Mouse (Mus musculus): ENCODE results near the gene Kcnc3. TPM values are rescaled to one million over a fixed set of nuclear protein-coding genes. Genes with fewer than 3 reads are reported as not detected.

Kcnc3 gene
- polyA plus RNA-seq, 1 experiment from 2014 or later: 2.3 TPM

DNA sequence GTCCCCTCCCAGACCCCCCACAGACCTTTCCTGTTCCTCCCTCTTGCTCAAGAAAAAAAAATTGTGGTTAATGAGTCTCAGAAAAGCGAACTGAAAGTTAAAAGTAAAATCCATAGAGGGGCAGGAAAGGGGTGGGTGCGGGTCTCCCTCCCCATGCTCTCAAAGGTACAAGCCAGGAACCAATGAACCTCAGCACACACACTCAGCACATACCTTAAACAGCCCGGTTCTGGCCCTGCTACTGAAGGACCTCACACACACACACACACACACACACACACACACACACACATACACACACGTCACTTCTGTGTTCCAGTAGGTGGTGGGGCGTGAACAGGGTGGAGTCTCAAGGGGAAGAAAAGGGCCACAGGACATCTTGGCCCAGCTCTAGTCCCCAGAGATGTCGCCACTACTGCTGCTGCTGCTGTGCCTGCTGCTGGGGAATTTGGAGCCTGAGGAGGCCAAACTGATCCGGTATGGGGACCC is 18.2 kb upstream of the Kcnc3 start, which contains the start of gene Napsa:
Gene Napsa, plus strand, starts transcription at position 168 of the 489 bp plus-strand sequence.
- Histone ChIP-seq H3K4me2 (replicated peaks) (no peak within 1 kb of the TSS), H3K27ac (replicated peaks) (no peak within 1 kb of the TSS), H3K27me3 (no peaks in the 10 kb centered on the region; the same call in none of the 2 replicates), H3K36me3 (no peaks in the 10 kb centered on the region), H3K4me3 (no peak within 1 kb of the TSS), H3K9ac (replicated peaks) (no peak within 1 kb of the TSS), H3K4me1 (peaks cover 3% of the 10 kb centered on the region; the same call in 1 of the 2 replicates), H3K9me3 (no peaks in the 10 kb centered on the region)
- WGBS: 41% methylated on average over 7 of the region's 7 CpGs
- no peak for ATAC-seq (ENCODE audit: low FRiP score, low read depth)

DNA sequence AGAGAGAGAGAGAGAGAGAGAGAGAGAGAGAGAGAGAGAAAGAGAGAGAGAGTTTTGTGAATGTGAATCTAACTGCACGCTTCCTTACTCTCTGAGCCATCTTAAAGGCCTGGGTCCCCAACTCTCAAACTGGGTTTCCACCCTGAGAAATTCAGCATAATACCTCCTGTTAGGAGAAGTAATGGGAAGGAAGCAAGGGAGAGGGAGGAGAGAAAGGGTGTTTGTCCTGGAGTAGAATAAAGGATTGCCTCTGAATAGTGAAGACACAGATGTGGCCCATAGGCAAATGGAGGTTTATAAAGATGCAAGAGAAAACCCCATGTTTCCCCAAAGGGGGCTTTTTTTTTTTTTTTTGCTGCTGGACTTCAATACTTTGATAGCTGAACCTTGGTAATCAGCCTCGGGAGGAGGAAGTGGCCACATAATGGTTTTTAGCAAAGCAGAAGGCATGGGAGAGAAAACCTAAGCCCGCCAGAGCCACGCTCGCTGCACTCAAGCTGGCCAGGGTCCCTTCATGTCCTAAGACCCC is 17.4 kb upstream of the Kcnc3 start:
- Histone ChIP-seq H3K4me1 (peaks cover 3% of the 10 kb centered on the region; the same call in 1 of the 2 replicates), H3K4me3 (no peak overlapping the region), H3K4me2 (replicated peaks) (no peak overlapping the region), H3K9me3 (no peaks in the 10 kb centered on the region), H3K27me3 (no peaks in the 10 kb centered on the region; the same call in none of the 2 replicates), H3K36me3 (no peaks in the 10 kb centered on the region), H3K9ac (replicated peaks) (no peak overlapping the region), H3K27ac (replicated peaks) (no peak overlapping the region)
- 72% methylated on average over 5 of the region's 5 CpGs for WGBS
- ATAC-seq (ENCODE audit: low FRiP score, low read depth): no peak

DNA sequence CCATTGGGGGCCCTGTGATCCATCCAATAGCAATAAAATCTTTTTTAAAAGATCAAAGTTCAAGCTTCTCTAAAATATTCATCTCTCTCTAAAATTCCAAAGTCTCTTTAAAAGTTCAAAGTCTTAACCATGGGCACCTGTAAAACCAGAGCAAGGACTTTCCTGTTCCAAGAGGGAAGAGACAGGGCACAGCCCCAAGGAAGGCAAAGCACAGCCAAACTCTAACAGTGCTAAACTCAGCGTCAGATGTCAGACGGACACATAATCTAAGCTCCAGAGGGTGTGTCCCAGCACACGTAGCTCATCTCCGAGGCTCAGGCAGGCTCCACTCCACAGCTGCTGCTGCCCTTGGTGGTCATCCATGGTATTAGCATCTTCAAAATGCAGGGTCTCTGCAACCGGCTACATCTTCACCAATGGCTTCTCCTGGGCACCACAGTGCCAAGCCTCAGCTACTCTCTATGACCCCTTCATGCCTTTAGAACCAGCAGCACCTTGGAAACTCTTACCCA is 14.1 kb upstream of the Kcnc3 start:
- ATAC-seq (ENCODE audit: low FRiP score, low read depth): no peak
- WGBS: 49% methylated on average over 5 of the region's 5 CpGs
- H3K36me3 ChIP-seq: no peaks in the 10 kb centered on the region
- H3K27me3 ChIP-seq: no peaks in the 10 kb centered on the region; the same call in 1 of the 2 replicates
- H3K4me2 ChIP-seq (replicated peaks): no peak overlapping the region
- H3K4me3 ChIP-seq: no peak overlapping the region
- no peaks in the 10 kb centered on the region; the same call in 1 of the 2 replicates for H3K9me3 ChIP-seq
- peaks cover 3% of the 10 kb centered on the region; the same call in 1 of the 2 replicates for H3K4me1 ChIP-seq
- no peak overlapping the region for H3K27ac ChIP-seq (replicated peaks)
- H3K9ac ChIP-seq (replicated peaks): no peak overlapping the region

DNA sequence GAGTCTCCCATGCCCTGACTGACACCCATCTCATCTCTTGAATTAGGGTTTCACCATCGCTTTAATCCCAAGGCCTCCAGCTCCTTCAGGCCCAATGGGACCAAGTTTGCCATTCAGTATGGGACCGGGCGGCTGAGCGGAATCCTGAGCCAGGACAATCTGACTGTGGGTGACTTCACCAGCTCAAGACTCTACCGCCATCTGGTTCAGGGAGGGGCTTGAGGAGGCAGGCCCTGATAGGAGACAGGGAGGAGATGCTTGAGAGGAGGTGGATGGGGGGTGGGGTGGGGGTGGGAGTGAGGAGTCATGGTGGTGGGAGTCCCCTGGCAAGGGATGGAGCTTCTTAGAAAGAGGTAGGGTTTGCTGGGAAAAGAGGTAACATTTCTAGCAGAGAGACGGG is 8.8 kb upstream of the Kcnc3 start:
- Histone ChIP-seq H3K27ac (replicated peaks) (no peak overlapping the region), H3K27me3 (peaks cover 14% of the 10 kb centered on the region), H3K36me3 (no peaks in the 10 kb centered on the region), H3K4me3 (no peak overlapping the region), H3K4me1 (no peaks in the 10 kb centered on the region), H3K4me2 (replicated peaks) (no peak overlapping the region), H3K9me3 (no peaks in the 10 kb centered on the region; the same call in 1 of the 2 replicates), H3K9ac (replicated peaks) (no peak overlapping the region)
- WGBS: 78% methylated on average over 6 of the region's 6 CpGs
- ATAC-seq (ENCODE audit: low FRiP score, low read depth): no peak

DNA sequence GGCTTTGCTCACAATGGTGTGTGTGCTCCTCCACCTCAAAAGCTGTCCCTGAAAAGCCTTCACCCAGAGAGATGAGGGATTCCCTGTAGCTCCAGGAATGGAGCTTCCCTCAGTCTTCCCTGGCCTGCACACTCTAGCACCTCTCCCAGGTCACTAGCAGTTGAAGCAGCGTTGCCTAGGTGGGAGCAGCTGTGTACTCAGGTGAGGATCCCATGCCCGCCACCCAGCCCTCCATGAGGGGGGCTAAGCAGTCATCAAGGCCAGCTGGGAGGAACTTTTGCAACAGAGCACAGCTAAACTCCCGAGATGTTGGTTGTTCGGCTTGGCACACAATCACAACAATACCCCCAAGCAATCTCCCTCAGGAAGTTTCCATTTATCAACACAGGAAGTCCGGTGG is 7.8 kb upstream of the Kcnc3 start:
- no peak overlapping the region for H3K9ac ChIP-seq (replicated peaks)
- H3K9me3 ChIP-seq: no peaks in the 10 kb centered on the region; the same call in 1 of the 2 replicates
- 83% methylated on average over 5 of the region's 5 CpGs for WGBS
- no peaks in the 10 kb centered on the region for H3K36me3 ChIP-seq
- no peak for ATAC-seq (ENCODE audit: low FRiP score, low read depth)
- H3K27ac ChIP-seq (replicated peaks): no peak overlapping the region
- H3K4me3 ChIP-seq: no peak overlapping the region
- peaks cover 9% of the 10 kb centered on the region for H3K4me1 ChIP-seq
- peaks cover 24% of the 10 kb centered on the region for H3K27me3 ChIP-seq
- H3K4me2 ChIP-seq (replicated peaks): no peak overlapping the region

DNA sequence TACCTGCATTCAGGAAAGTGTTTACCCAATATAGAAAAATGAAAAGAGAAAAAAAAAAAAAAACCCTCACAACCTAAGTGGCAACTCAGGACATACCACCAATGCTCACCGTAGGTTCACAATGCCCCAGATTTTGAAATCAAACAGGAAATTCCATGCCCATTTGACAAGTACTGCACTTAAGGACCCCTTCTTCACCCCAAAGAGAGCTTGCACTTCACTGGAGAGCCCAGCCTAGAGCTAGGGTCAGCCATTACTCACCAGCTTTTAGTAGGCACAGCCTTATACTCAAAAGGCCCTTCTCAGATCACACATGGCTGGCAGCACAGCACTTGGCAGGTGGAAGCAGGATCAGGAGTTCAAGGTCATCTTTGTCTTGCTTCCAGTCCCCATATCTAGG is 7.3 kb upstream of the Kcnc3 start:
- no peak overlapping the region for H3K9ac ChIP-seq (replicated peaks)
- no peak overlapping the region for H3K27ac ChIP-seq (replicated peaks)
- no peak for ATAC-seq (ENCODE audit: low FRiP score, low read depth)
- no peak overlapping the region for H3K4me3 ChIP-seq
- H3K4me1 ChIP-seq: peaks cover 13% of the 10 kb centered on the region
- peaks cover 28% of the 10 kb centered on the region for H3K27me3 ChIP-seq
- H3K4me2 ChIP-seq (replicated peaks): no peak overlapping the region
- 96% methylated on average over 1 of the region's 1 CpGs for WGBS
- no peaks in the 10 kb centered on the region; the same call in 1 of the 2 replicates for H3K9me3 ChIP-seq
- H3K36me3 ChIP-seq: no peaks in the 10 kb centered on the region

DNA sequence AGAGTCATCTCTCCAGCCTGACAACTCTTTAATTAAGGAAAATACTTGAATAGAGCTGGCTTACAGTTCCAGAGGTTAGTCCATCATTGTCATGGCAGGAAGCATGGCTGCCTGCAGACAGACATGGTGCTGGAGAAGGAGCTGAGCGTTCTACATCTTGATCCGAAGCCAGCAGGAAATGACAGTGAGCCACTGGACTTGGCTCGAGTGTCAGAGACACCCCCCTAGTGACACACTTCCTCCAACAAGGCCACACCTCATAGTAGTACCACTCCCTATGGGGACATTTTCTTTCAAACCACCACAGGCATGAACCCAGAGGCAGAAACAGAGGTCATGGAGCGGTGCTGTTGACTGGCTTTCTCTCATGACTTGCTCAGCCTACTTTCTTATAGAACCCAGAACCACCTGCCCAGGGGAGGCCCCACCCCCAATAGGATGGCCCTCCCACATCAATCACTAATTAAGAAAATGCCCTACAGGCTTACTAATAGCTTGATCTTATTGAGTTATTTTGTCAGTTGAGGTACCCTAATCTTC is 6.1 kb upstream of the Kcnc3 start:
- H3K4me3 ChIP-seq: no peak overlapping the region
- WGBS: 87% methylated on average over 4 of the region's 4 CpGs
- peaks cover 24% of the 10 kb centered on the region for H3K4me1 ChIP-seq
- ATAC-seq (ENCODE audit: low FRiP score, low read depth): no peak
- no peak overlapping the region for H3K4me2 ChIP-seq (replicated peaks)
- H3K27me3 ChIP-seq: peaks cover 40% of the 10 kb centered on the region
- no peaks in the 10 kb centered on the region for H3K9me3 ChIP-seq
- no peak overlapping the region for H3K9ac ChIP-seq (replicated peaks)
- H3K27ac ChIP-seq (replicated peaks): no peak overlapping the region
- H3K36me3 ChIP-seq: no peaks in the 10 kb centered on the region

DNA sequence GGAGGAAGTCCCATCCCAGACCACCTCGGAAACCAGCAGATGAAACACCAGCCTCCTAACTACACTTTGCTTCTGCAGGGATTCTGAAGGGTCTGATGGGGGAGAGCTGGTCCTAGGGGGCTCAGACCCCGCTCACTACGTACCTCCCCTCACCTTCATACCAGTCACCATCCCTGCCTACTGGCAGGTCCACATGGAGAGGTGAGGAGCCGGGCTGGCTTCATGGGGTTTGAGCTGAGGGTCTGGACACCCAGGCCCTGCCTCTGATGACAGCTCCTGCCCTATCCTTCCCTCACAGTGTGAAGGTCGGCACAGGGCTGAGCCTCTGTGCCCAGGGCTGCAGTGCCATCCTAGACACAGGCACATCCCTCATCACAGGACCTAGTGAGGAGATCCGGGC is 5.5 kb upstream of the Kcnc3 start:
- Histone ChIP-seq H3K4me3 (no peak overlapping the region), H3K4me2 (replicated peaks) (no peak overlapping the region), H3K9me3 (no peaks in the 10 kb centered on the region), H3K27me3 (peaks cover 46% of the 10 kb centered on the region), H3K36me3 (no peaks in the 10 kb centered on the region), H3K9ac (replicated peaks) (no peak overlapping the region), H3K27ac (replicated peaks) (no peak overlapping the region), H3K4me1 (peaks cover 30% of the 10 kb centered on the region)
- ATAC-seq (ENCODE audit: low FRiP score, low read depth): no peak
- WGBS: 87% methylated on average over 6 of the region's 6 CpGs

DNA sequence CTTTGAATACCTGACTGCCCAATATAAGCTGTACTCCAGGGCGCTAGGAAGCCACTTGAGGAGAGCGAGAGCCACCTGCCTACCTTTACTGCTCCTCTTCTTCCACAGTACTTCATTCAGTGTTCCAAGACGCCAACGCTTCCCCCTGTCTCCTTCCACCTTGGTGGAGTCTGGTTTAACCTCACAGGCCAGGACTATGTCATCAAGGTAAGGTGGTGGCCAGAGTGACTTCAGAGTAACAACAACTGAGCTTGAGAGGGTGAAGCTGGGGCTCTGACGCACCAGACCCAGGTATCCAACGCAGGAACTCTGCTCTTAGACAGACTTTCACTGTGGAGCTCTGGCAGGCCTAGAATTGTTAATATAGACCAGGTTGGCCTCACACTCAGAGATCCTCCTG is 4.9 kb upstream of the Kcnc3 start:
- 91% methylated on average over 6 of the region's 6 CpGs for WGBS
- ATAC-seq (ENCODE audit: low FRiP score, low read depth): no peak
- peaks cover 50% of the 10 kb centered on the region for H3K27me3 ChIP-seq

DNA sequence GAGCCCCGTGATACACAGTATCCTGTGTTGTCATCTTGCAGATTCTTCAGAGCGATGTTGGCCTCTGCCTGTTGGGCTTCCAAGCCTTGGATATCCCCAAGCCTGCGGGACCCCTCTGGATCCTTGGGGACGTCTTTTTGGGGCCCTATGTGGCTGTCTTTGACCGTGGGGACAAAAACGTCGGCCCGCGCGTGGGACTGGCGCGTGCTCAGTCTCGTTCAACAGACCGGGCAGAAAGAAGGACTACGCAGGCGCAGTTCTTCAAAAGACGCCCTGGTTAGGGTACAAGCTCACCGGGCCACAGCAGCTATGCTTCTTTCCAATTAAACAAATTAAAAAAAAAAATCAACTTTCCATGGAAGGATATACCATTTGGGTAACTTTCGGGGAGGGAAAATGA is 3.9 kb upstream of the Kcnc3 start:
- Histone ChIP-seq H3K4me3 (peak overlapping the region; percentile 45), H3K27ac (replicated peaks) (no peak overlapping the region; the same call in 1 of the 2 replicates), H3K9ac (replicated peaks) (peak overlapping the region; percentile 41), H3K36me3 (no peaks in the 10 kb centered on the region), H3K4me2 (replicated peaks) (peak overlapping the region; percentile 100), H3K4me1 (peaks cover 39% of the 10 kb centered on the region), H3K27me3 (peaks cover 58% of the 10 kb centered on the region), H3K9me3 (no peaks in the 10 kb centered on the region)
- ATAC-seq (ENCODE audit: low FRiP score, low read depth): no peak
- 6% methylated on average over 19 of the region's 19 CpGs for WGBS

More for the DNA sequence above, 4.9 kb upstream of the Kcnc3 start:
- Histone ChIP-seq H3K9me3 (no peaks in the 10 kb centered on the region), H3K4me1 (peaks cover 32% of the 10 kb centered on the region), H3K27ac (replicated peaks) (no peak overlapping the region), H3K4me2 (replicated peaks) (no peak overlapping the region), H3K36me3 (no peaks in the 10 kb centered on the region), H3K9ac (replicated peaks) (no peak overlapping the region), H3K4me3 (no peak overlapping the region)

DNA sequence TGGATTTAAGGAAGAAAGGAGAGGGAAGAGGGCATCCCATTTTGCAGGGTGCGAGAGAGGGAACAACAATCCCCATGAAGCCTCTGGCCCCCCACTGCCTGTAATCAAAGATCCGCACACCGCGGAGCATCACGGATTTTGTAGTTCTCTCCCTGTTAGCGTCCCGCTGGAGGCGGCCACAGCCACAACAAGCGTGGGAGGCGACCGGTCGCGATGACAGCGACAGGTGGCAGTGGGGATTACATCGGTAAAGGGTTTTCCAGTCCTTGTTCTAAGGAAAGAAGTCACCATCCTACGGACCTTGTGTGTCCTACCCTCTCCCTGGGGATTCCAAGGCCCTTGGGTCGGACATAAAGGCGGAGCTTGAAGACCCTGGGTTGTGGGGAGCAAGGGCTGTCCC is 3.5 kb upstream of the Kcnc3 start:
- Histone ChIP-seq H3K9me3 (no peaks in the 10 kb centered on the region), H3K4me1 (peaks cover 43% of the 10 kb centered on the region), H3K4me3 (peak overlapping the region; percentile 45), H3K9ac (replicated peaks) (peak overlapping the region; percentile 41; the same call in 1 of the 2 replicates), H3K4me2 (replicated peaks) (peak overlapping the region; percentile 100), H3K27ac (replicated peaks) (no peak overlapping the region), H3K27me3 (peaks cover 62% of the 10 kb centered on the region), H3K36me3 (no peaks in the 10 kb centered on the region)
- ATAC-seq (ENCODE audit: low FRiP score, low read depth): peak; percentile 31; the same call in 1 of the 2 replicates
- under 1% methylated on average over 18 of the region's 18 CpGs for WGBS

DNA sequence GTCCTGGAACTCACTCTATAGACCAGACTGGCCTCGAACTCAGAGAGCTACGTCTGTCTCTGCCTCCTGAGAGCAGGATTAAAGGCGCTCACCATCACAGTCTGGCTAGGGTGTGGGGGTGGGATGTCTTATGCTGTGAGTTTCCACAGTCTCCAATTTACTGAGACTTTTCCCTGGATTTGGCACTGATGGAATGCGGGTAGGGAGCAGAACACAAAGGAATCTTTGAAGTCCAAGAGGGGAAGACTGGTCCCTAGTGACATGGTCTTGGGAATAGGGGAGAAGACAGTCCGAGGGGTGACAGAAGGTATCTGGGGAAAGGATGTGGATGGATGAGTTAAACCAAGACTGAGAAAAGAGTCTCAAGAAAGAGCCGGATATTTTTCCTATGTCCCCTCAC is 2.8 kb upstream of the Kcnc3 start:
- H3K4me1 ChIP-seq: peaks cover 51% of the 10 kb centered on the region

More for the DNA sequence above, 2.8 kb upstream of the Kcnc3 start:
- no peak overlapping the region for H3K27ac ChIP-seq (replicated peaks)
- H3K4me3 ChIP-seq: peak overlapping the region; percentile 45
- H3K9ac ChIP-seq (replicated peaks): no peak overlapping the region; the same call in 1 of the 2 replicates
- H3K36me3 ChIP-seq: no peaks in the 10 kb centered on the region
- H3K4me2 ChIP-seq (replicated peaks): peak overlapping the region; percentile 100
- peaks cover 67% of the 10 kb centered on the region for H3K27me3 ChIP-seq
- no peak for ATAC-seq (ENCODE audit: low FRiP score, low read depth)
- 37% methylated on average over 6 of the region's 6 CpGs for WGBS
- H3K9me3 ChIP-seq: no peaks in the 10 kb centered on the region
